Mouse (Mus musculus) left cerebral cortex, adult 18-20 months (tissue): ENCODE measurements around the gene Pitpnc1. TPM values are rescaled to one million over a fixed set of nuclear protein-coding genes. Genes with fewer than 3 reads are reported as not detected.

Experiments used
- DNase-seq, 2 experiments: peaks; one replicate each; pipeline ENCODE4 v3.0.0; 2021 to 2022; ENCODE audit warnings: low spot score in 2 of 2, mixed read lengths in 1 of 2
- total RNA-seq, 2 experiments: library from RNA; stranded (reverse); gene quantifications; 2 replicates each; pipeline ENCODE4 v1.2.3; 2021

The Pitpnc1 gene
- total RNA-seq, 2 experiments from 2014 or later, result 48.5 to 51.7 TPM

DNA sequence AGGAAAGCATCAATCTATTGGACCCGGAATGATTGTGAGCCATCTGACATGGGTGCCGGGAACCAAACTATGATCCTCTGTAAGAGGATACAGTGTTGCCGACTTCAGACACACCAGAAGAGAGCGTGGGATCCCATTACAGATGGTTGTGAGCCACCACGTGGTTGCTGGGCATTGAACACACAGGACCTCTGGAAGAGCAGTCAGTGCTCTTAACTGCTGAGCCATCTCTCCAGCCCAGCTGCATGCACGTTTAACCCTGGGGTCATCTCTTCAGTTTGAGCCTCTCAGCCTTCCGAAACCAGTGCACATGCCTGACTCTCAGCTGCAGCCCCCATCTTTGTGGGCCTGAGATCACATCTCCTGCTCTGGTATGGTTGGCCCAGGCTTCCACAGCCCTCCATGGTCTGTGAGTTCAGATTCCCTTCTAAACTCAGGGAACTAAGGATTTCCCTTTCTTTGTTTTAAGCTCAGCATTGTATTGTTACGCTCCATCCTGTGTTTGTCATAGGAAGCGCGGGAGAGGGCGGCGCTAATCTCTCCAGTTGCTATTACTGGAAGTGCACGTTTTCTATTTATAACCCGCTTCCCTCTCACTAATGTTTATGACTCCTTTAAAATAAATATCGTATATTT is 135.5 kb downstream of the Pitpnc1 start:
- DNase-seq, result no peak

DNA sequence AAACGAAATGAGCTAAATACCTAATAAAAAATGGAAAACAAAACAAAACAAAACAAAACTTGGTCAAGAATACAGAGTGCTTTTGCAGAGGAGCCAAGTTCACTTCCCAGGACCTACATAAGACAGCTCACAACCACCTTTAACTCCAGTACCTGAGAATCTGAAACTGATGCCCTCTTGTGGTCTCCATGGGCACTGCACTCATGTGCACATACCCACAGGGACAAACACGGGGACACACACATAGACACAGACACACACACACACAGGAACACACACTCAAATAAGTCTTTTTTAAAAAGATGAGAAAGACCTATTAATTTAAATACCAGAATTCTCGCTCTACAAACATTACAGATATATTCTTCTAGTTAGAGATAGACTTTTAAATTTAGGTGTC is 137.6 kb downstream of the Pitpnc1 start:
- DNase-seq, result no peak

DNA sequence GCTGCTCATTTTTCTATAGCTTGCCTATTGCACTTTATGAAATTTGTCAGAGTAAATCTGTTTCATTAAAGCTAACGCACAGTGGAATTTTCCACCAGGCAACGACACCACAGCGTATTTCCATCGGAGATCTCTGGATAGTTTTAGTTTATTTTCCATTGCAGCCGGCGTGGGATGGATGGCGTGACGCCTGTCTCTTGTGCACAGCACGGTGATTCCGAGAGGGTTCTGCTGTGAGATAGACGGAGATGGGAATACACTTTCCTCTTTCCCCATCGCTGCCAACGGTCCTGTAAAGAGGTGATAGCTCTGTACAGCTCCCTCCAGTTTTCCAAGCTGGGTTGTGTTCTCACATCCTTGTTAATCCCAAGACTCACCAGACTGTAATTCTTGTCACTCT is 138.2 kb downstream of the Pitpnc1 start:
- DNase-seq, result peak in 1 of 2 experiments; percentile 50

DNA sequence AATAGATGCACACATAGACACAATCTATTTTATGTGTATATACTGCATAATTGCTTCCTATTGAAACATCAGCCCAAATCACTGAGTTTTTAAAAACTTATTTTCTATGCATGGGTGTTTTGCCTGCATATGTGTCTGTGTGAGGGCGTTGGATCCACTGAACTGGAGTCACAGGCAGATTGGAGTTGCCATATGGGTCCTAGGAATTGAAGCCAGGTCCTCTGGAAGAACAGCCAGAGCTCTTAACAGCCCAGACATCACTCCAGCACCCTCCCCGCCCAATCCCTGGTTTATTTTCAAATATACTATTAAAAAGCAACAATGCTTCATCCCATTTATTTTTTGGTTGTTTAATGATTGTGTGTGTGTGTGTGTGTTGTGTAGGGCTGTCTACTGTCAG is 139.1 kb downstream of the Pitpnc1 start:
- DNase-seq, result peak in 1 of 2 experiments; percentile 36

DNA sequence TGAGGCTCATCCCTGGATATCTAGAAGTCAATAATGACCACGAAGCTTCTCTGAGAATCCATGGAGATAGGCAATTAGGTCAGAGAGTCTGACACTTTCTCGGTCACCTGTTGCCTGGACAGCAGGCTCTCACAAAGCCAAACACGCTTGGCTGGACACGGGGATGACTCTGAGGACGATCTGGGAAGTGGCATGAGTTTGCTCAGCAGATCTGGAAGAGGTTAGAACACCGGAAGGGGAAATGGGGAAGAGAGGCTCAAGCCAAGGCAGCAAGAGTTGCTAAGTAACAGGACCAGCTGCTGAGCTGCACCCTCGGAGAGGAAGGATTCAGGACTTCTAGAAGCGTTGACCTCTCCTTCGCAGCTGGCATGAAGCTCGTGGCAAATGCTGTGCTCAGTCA is 143.2 kb downstream of the Pitpnc1 start:
- no peak for DNase-seq

DNA sequence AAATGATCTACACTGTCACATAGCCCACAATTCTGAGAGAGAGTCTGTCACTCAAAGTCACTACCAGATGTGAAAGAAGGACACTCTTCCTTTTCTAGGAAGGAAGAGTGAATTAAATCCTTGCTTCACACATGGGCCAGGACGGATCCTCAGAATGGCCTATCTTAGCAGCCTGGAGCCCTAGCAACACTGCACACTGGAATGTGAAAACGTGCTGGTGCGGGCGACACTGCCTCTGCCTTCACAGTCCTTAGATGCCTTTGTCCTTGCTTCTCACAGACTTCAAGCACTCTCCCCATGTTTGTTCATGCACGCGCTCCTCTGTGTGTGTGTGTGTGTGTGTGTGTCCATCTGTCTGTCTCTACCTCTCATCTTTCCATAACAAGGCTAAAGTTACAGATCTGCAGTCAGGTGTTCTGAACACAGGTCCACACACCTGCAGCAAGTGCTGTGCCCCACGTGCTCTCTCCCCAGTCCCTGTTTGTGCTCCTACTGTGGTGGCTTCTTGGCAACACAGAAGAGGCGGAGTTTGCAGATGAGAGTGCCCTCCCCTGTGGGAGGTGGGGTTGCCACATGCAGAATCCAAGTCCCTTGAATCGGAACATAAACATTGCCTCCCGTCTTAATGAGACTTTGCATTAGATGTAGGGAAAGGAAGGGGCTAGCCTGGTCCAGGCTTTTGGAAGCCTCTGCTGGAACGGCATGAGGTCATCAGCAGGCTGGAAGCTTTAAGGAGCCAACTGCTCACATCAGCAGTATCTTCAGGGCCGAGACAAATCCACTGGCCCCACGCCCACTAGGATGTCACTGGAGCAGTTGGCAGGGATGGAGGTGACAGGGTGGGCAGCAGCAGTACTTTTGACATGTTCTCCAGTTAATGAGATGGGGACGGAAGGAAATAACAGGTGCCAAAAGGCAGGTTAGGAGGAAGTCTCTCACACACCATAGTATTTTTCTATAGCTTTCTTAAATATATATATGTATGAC is 144.5 kb downstream of the Pitpnc1 start:
- DNase-seq, result no peak

DNA sequence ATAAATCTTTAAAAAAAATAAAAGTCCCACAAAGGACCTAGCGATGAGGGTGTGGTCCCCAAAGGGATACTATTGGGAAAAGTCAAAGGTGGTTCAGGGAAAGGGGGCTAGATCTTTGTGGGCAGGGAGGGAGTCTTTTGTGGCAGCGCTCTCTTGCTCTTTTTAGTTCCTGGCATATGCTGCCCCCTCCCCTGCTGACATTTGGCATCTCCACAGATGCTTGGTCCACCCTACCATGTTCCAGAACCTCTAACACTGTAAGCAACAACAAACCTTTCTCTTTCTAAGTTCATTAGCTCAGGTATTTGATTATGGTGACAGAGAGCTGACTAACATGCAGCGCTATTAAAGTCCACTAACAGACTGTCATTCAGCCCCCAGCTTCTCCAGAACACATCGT is 145.3 kb downstream of the Pitpnc1 start:
- no peak for DNase-seq

DNA sequence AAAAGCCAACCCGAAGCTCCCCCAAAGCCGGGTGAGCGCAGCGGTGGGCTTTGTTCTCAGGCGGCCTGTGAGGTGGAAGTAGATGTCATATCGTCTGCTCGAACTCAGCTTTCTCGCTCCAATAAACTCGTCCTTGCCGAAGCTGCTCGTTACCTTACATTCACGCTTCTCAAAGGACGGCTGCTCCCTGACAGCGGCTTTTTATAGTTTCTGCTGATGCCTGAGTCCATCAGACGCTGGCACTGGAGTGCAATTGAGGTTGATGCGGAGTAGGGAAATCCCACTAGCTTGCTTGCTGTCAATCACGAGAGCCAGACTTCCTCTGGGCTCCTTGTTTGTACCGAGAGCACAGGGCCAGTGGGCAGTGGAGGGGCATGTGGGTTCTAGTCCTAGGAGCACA is 147.3 kb downstream of the Pitpnc1 start:
- no peak for DNase-seq

DNA sequence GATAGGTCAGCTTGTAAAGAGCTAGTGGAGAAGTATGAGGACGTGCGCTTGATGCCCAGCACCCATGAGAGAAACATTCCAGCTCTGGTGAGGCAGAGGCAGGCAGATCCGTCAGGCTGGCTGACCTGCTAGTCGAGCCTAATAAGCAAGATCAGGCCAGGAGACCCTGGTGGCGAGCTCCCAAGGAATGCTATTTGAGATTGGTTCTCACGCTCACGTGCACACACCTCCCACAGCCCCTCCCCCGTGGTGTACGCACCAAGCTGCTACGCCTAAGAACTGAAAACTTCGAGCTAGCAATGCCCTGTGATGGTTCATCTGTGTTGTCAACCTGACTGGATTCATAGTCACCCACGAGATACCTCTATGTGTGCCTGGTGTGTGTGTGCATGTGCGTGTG is 148.3 kb downstream of the Pitpnc1 start:
- no peak for DNase-seq

DNA sequence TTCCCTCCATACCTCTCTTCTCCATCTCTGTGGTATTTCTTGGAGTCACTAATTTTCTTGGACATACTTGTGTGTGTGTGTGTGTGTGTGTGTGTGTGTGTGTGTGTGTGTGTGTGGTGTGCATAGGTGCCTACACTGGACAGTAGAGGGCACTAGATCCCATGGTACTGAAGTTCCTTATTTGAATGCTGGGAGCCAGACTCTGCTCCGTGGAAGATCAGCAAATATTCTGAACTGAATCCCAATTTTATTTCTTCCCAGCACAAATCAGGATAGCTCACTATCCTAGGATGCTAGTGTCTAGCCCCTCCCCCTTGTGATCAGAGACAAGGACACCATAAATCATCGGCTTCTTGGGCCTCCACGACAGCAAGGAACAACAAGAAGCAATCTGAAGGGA is 148.7 kb downstream of the Pitpnc1 start:
- no peak for DNase-seq

DNA sequence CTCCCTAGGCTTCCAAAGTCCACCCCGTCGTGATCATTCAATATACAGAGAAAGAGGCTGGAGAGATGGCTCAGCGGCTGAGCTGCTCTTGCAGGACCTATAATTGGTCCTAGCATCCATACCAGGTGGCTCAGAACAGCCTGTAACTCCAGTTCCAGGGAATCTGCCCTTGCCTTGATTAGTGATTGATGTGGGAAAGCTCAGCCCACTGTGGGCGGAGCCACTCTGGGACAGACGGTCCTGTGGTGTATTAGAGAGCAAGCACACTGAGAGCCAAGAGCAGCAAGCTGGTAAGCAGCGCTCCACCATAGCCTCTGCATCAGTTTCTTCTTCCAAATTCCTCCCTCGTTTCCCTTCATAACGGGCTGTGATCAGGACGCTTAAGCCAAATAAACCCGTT is 150.6 kb downstream of the Pitpnc1 start:
- DNase-seq, result no peak

DNA sequence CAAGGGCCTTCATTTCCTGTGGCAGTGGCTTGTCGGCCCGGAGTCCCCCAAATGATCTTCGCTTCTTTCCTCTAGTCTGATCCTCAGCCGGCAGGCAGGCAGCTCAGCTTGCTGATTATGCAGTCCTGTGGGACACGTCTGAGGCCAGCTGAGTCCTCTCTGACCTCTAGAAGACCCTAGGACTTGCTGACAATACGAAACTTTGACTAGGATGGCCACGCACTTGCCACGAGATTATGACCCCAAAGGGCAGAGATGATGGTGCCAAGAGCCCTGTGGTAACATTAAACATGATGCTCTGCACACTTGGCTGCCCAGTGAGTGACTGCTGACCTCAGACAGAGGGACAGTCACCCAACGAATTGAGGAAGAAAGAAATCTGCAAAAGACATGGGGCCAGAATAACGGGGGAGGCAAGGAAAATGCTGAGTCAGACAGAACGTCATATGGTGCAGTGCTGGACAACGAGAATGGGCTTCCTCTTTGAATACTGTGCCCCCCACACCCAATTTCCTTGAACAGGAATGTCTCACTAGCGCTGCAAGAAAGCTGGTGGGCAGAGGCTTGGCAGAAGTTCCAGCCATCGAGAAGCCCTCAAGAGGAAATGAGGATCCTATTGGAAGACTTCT is 152.7 kb downstream of the Pitpnc1 start:
- DNase-seq, result no peak

DNA sequence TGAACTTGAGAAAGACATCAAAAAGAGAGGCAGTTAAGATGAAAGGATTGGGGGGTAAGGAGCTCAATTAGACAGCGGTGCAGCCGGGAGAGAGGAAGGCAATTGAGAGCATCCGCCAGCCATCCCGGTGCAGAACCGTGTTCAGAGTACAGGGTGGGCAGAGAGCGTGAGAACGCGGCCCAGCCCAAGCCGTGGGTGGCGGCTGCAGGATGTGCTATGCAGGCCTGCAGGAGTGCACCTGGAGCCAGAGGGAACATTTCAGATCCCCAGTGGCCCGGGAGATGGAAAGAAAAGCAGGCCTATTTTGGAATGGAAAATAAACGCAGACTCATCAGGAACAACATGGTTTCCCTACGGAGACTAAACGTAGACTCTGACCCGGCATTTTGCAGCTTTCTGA is 155.0 kb downstream of the Pitpnc1 start:
- DNase-seq, result no peak

DNA sequence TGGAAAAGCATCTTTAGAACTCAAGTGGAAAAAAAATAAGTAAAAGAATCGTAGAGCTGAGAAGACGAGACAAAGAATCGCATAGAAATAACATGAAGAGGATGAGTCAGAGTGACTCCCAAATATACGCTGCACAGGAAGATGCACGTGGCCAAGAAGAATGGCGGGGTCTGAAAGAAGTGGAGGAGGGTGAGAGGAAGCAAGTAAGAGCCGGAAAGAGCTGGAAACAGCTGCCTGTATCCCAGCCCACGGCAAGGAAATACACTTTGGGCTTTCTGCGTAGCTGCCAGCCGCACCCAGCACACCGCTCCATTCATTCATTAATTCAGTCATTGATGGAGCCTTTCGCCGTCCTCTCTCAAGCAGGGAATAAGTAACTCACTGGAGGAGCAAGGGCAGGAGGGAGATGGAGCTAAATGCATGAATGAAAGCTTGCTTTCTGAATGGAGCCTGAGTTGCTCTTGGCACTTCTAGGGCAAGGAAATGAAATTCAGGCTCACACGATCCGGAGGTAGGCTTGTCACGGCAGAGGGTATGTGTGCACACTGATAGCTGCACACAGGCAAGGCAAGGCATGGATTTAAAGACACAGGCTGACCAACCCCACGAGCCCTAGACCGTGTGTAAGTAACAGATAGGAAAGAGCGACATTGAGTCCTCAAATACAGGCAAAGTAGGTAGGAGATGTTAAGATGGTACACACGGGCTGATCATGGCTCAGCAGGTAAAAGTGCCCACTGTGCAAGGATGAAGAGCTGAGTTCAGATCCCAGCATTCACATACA is 160.0 kb downstream of the Pitpnc1 start:
- DNase-seq, result peak; percentile 21 to 41

DNA sequence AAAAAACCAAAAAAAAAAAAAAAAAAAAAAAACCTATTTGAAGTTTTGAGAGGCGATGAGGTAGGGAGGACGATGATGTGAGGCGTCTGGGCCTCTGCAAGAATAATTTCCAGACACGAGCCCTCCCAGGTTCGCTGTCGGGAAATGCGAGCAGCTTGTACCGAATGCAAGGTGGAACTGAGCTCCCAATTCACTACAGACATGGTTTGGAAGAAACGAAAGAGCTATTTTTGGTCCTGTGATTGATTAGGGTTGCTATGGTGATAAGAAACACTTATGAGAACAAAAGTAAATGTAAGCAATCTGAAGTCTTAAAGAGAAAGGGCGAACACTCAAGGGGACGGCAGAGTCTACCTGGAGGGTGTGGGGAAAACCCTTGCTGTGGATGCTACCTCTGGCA is 164.3 kb downstream of the Pitpnc1 start:
- DNase-seq, result no peak

DNA sequence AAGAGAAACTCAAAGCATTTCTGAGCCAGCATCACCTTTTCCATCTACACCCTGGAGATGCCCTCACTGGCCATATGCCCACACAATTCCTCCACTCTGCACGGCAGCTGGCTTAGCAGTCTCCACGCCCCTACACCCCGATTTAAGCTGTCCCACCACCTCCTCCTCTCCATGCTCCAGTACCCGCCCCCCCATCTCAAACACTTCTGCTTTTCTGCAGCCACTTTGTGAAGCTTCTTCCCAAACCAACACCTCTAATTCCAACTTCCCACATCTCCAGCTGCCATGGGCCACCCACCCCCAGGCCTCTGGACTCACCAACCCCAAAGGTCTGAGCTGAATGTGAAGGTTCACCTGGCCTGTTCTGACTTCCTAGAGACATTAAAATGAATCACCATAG is 168.4 kb downstream of the Pitpnc1 start:
- peak; percentile 25 to 28 for DNase-seq

DNA sequence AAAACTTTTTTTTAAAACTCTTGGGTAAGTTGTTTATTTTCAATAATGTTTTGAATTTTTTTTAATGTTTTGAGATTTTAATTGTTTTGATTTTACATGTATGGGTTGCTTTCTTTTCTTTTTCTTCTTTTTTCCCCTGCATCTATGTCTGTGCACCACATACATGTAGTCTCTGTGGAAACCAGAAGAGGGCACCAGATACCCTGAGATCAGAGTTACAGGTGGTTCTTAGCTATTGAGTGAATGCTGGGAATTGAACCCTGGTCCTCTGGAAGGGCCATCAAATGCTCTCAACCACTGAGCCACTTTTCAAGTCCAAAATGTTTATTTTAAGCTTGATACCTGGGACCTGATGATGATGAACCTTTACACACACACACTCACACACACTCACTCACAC is 170.3 kb downstream of the Pitpnc1 start:
- DNase-seq, result no peak

DNA sequence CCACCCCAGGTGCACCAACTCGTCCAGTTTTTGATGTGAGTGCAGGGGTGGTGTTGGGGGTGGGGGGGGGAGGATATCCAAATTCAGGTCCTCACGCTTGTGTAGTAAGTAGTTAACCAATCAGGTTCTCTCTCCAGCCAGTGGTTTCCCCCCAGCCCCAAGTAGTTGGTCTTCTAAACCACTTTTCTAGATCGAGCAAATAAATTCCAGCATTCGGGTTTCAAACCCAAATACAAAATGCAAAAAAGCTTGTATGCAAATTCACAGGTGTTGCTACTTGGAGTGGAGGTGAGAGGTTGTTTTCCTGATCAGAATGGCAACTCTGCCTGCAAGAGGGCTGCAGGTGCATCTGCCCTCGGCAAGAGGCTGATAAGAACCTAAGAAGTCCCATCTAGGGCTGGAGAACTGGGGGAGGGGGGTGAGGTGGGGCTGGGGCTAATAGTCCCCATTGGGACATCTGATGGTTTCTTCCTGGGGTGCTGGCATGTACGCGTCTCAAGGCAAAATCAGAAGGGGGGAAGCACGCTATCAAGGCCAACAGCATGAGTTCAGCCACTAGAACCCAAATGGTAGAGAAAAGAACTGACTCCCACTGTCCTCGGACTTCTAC is 170.9 kb downstream of the Pitpnc1 start:
- no peak for DNase-seq

DNA sequence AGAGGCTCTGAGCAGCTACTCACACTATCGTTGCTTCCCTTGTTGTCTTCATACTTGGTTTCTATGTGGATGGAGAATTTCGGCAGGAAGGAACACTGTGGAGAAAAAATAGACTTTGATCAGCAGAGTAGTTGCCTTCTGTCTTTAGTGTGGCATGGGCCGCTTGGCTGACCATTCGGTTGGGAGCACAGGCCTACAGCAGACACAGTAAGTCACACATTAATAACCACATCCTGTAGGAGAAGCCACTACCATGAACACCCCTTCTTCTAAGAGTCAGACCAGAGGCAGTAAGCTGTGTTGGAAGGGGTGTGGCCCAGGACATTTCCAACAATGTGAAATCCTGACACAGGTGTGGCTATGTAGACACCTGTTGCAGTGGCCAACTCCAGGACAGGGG is 174.3 kb downstream of the Pitpnc1 start:
- no peak for DNase-seq

DNA sequence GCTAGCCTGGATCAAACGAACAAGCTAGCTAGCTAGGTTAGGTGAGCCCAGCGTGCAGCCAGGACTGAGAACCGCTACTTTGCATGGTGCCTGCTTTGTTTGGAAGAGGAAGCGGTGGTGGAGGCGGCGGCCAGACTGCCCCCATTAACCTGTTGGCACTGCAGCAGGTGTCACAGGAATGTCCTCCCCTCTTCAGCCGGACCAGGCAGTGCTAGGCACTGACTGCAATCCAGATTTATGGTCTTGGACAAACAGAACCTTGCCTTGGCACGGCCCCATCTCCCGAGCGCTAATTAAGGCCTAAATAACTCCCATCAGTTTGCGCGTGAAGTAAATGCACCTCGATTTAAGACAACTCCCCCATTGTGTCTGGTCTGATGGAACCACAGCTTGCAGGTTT is 178.5 kb downstream of the Pitpnc1 start:
- no peak for DNase-seq

DNA sequence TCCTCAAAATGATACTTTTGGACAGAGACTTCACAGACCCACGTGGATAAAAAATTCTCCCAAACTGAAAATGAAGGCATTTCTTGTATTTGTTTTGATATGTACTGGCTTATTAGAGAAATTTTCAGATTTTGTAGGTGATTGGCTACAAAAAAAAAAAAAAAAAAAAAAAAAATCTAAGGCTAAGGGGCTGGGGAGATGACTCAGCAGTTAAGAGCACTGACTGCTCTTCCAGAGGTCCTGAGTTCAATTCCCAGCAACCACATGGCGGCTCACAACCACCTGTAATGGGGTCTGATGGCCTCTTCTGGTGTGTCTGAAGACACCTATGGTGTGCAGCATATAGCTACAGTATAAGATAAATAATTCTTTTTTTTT is 182.3 kb downstream of the Pitpnc1 start:
- DNase-seq, result no peak
